Mouse (Mus musculus) kidney, postnatal 25 days (tissue): Measurements from ENCODE around the gene Isy1.

Source experiments
- DNase-seq, 2 experiments: peaks; one replicate each; pipeline ENCODE4 v3.0.0; 2021; ENCODE audit warnings: mixed read lengths in 2 of 2

The Isy1 gene

DNA sequence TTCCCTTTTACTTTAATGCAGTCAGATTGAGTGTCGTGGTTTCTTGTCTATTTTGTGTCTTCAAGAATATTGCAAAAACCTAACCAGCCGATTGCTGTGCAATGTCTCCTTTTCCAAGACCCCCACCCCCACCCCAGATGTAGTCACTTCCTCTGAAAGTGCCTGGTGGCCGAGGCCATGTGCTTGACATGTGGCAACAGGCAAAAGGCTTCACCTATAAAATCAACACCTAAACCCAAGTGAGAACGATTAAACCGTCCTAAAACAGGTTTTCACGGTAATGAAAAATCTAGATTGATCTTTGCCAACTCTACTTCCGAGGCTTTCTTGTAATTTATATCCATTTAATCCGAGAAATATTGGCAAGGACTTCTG is 11.2 kb upstream of the Isy1 start:
- DNase-seq: peak in 1 of 2 experiments; percentile 38

DNA sequence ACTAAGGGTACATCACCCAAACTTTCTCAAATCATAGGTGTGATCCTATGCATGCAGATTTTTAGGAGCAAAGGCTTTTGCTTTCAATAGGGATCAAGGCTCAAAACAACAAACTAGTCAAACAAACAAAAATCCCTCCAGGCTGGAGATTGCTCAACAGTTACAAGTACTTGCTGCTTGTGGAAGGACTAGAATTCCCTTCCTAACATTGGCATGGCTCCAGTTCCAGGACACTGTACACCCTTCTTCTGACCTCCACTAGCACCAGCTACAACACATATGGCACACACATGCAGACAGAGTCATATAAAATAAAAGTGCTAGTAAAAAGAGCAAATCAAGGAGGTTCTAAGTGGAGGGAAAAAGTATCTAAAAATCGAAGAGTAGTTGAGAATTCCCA is 8.2 kb upstream of the Isy1 start:
- peak; percentile 25 to 26 for DNase-seq

DNA sequence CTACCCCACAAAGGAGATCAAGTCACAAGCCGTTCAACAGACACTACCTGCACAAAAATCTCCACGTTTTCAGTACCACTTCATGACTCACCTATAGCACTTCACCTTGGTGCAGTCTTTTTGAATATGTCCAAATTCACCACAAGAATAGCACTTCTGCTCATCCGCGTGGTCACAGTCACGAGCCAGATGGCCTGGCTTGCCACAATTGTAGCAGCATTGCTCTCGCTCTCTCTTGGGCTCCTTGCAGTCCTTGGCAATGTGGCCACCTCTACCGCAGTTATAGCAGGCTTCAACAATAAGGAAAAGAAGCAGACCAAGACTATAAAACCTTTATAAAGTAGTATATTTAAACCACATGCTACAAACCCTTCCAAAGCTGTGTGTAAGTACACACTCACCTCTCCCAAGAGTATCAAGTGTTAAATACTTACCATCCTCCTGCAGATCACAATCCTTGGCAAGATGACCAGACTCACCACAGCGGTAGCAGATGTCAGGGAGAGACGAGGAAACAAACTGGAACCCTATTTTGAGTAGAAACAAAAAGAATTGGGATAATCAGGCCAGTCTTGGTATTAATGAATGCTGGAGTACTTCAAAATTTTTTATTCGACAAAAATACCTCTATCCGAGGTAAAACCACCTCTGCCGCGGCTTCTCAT is 6.6 kb upstream of the Isy1 start:
- DNase-seq: no peak

DNA sequence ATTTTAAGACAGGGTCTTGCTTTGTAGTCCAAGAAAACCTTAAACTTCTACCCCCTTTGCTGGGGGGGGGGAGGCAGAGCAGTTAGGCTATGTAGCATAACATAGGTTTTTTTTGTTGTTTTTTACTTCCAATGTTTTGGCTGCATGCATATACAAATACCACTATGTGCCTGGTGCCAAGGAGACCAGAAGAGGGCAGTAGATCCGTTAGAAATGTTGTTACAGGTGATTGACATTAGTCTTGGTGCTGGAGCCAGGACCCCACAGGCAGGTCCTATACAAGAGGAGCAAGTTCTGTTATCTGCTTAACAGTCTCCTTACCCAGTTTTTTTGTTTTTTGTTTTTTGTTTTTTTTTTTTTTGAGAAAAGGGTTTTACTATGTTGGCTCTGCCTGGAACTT is 3.7 kb upstream of the Isy1 start:
- peak in 1 of 2 experiments; percentile 36 for DNase-seq

DNA sequence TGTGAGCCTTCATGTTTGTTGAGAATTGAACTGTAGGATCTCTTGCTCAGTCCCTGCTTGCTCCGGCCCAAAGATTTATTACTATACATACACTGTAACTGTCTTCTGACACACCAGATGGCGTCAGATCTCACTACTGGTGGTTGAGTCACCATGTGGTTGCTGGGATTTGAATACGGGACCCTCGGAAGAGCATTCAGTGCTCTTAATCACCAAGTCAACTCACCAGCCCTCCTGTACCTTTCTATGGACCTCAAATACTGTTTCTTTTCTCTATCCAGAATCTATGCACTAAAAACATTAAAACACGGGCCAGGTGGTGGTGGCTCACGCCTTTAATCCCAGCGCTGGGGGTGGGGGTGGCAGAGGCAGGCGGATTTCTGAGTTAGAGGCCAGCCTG is 3.0 kb upstream of the Isy1 start:
- no peak for DNase-seq

DNA sequence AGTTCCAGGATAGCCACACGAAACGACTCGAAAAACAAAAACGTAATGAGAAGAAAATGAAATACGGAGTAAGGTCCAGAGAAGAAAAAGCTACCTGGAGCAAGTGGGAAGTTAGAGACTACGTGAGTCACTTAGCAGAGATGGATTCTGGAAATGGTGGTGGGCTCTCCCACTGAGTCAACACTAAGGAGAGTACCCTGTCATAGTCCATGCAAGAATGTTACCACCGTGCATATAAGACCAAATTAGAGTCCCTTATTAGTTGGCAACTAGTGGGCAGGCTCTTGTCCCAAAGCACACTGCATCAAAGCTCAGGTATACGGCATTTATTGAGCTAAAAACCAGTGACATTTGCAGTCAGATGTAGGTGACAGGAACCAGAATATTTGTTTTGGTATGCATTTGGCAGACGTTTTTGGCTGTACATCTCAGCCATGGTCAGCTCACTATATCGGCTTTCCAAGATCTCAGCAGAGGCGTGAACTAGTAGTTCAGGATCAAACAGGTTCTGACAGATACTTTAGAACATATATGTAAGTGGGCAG is 1.3 kb upstream of the Isy1 start:
- DNase-seq: no peak

DNA sequence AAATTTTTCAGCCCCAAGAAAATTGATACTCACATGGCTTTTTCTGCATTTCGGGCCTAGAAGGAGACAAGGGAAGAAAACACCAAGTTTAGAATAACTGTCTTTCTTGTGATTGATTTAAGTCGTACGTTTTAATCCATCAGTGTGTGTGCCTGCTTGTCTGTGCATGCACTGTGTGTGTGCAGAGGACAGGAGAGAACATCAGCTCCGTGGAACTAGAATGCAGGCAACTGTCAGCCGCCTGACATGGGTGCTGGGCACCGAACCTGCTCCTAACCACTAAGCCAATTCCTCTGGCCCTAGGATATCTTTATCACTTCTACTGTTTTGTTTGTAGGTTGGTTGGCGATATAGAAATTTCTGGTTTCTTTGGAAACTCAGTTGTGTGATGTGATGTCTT is 2.9 kb downstream of the Isy1 start, which contains the start of gene Gm45140:
Gm45140 (minus strand) TSS at position 101 of the 400 bp plus-strand sequence.
- DNase-seq: no peak

DNA sequence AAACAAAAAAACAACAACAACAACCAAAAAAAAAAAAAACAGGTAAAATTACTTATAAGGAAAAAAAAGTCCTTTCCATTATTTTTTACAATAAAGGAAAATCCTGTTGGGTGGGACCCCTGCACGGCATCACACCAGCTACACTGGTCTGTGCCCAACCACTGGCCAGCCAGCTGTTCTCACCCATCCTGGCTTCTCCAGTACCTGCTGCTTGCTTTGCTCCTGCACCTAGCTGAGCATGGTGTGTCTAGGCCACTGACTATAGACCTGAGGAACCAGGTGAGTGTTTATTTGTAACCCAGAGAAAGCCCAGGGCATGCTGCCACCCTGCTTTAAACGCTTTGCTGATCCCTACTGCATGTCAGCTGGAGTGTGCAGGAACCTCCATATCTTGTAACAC is 18.2 kb downstream of the Isy1 start:
- no peak for DNase-seq

DNA sequence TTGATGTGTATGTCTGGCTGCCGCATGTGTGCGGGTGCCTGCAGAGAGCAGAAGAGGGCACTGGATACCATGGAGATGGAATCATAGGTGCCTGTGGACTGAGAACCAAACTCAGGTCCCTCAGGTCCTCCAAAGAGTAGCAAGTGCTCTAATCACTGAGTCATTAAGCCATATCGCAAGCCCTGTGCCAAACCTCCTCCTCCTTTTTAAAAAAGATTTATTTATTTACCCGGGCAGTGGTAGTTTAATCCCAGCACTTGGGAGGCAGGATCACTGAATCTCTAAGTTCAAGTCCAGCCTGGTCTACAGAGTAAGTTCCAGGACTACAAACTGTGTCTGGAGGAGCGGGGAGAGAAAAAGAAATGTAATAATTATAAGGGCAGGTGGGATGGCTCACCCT is 24.1 kb downstream of the Isy1 start:
- no peak for DNase-seq

DNA sequence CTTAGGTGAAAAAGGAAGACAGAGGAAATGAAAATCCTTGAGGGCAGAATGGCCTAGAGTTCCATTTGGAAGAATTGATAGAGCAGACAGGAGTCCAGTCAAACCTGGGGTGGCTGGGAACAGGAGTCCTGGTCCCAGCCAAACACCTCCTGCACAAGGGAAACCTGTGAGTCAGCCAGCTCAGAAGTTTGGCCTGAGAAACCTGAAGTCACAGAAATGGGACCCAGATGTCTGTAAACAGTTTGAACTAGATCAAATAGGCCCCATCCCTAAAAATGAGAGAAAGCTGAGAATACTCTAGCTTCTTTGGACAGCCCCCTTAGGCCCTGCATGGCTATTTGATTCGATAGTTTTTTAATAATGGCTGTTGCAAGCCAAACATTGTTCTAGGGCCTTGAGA is 25.9 kb downstream of the Isy1 start:
- DNase-seq: no peak

DNA sequence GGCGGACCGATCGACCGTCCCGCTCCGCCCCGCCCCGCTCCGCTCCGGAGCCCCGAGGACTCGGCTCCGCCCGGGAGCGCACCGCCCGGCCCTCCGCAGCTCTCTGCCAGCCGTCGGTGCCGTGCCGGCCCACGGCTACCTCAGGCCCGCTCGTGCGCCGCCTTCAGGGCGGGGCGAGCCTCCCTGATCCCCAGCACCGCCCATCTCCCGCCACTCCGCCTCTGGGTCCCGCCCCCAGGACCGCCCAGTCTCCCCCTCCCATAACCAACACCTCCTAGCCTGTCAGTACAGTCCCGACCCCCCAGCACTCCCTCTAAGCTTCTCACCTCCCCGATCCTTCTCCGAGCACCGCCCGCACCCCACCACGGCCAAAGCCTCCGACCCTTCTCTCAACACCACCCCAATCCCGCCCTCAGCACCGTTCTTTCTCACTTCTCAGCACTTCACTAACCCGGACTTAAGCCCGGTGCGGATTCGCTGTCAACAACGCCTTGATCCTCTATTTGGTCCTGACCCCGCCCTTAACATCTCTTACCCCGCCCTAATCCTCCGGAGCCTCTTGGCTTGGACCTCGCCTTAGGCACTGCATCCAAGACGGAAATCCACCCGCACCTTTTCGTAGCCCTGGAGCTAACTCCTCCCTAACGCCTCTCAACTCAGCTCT is 26.8 kb downstream of the Isy1 start, which contains the start of gene Rab43:
Rab43 (minus strand) TSS at position 490 of the 664 bp plus-strand sequence.
- peak; percentile 96 to 97 for DNase-seq

DNA sequence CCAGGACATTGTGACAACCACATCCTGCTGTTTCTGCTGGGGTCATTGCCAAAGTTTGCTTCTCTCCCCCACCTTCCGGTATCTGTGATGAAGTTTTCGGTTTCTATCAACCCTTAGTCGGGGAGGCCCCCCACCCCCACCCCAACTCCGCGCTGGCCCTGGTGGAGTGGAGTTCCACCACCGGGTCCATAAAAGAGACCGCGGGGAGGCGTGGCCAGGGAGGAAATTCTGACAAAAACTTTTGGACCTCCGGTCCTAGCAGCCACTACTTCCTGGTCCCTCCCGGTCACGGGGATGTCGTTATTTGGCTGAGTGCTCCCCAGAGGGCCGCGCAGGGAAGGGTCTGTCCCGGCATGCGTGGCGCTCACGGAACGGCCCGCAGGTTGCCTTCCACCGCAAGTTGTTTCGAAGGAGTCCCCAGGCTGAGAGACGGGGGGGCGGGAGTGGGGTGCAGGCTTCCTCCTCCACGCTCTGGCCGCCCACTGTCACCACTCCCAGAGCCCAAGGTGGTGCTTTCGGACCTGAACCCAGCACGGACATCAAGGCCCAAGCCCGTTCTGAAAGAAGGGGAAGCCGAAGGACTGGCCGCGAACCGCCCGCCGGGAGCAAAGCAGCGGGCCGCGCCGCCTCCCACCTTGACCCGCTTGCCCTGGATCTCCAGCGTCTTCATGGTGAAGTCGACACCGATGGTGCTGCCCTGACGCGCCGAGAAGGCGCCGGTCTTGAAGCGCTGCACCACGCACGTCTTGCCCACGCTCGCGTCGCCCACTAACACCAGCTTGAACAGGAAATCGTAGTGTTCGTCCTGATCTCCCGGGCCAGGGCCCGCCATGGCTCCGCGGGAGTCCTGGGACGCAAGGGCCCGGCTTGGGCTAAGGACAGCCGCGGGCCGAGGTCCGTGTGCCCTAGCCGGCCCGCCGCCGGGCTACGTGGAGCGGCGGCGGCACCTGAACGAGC is 27.6 kb downstream of the Isy1 start:
- peak; percentile 84 to 92 for DNase-seq

DNA sequence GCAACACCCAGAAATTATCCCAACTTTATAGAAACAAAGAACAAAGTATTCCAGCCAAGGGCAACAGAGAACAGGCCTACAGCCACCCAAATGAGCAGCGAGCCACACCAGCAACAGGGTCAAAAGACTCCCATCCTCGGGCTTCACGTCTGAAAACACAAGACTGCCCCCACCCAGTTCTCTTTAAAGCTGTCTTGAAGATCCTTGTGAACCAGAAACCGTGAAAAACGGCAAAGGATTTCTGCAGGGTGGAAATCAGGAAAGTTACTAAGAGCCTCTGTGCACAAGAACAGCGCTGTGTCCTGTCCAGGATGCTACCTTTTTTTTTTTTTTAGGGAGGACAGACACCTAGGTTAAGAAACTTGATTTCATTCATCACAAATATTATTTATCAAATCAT is 28.3 kb downstream of the Isy1 start:
- no peak for DNase-seq

DNA sequence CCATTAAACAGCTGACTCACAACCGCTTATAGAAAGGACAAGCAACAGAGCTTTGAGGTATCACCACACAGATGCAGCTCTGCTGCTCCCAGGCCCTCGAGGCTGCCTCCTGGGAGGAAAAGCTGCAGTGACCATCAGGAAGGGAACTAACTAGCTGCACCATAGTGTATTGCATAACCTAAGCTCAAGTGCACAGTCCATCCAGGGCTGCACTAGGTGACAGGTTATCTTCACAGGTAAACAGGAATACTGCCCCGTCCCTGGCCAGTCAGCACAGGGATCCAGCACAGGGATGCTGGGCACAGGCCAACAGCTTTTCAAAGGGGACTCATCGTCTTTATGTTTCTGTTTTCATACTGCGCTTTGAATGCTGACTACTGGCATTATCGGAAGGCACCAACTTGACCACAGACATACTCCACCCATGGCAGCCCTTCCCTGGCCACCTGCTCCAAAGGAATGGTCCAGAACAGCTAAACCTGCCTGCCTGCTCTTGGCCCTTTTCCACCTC is 28.9 kb downstream of the Isy1 start:
- DNase-seq: peak in 1 of 2 experiments; percentile 73

DNA sequence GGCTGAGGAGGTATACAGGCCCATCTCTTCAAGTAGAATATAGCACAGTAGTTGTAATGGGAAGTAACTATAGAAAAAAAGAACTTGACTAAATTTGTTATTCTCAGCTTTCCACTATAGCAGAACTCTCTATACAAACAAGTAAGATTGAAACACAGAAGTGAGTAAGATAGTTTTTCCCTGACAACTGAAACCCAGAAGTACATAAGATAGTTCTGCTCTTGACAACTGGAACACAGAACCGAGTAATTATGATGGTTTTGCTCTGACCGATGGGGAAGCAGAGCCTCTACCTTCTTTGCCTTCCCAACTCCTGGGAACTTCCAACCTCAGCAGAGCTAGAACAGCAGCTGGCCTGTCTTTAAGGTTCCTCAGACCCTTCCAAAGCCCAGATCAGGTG is 29.5 kb downstream of the Isy1 start:
- no peak for DNase-seq

DNA sequence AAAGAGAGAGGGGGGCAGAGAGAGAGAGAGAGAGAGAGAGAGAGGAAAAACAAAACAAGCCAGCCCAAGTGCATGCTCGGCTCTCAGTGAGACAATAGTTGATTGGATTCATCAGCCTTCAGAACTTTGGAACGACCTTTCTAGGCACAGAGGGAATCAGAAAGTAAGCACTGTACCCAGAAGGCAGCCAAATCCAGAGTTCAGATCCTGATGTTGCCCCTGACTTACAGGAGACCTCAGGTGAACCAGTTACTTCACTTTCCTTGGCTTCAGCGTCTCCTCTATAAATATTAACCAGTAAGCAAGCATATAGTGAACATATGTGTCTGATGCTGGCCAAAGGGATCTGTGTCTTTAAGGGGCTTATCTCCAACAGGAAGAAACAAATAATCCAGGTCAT is 30.1 kb downstream of the Isy1 start:
- DNase-seq: peak in 1 of 2 experiments; percentile 50

DNA sequence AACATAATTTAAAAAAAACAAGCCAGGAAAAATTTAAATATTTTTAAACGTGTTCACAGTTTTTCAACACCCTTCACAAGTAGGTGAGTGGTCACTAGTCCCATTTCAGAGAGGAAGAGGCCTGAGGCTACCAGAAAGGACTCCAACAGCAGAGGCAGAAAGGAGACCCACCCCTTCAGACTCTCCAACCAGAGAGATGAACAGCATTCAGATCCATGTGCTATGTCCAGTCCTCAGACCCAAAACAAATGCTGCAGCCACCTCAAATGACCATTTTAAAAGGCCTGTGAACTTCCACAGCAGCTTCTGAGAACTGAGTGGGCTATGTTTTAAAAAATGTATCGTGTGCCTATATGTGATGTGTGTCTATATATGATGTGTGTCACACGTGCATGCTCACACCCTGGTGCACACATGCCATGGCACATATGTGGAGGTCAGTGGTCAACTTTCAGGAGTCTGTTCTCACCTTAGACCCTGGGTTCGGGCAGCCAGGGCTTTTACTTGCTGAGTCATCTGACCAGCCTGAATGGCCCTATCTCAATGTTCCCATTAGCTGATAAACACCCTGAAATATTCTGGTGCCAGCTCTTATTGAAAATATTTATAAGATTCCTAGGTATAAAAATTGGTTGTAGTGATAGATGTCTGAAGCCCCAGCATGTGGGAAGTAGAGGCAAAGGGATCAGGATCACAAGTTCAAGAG is 30.7 kb downstream of the Isy1 start:
- DNase-seq: no peak

DNA sequence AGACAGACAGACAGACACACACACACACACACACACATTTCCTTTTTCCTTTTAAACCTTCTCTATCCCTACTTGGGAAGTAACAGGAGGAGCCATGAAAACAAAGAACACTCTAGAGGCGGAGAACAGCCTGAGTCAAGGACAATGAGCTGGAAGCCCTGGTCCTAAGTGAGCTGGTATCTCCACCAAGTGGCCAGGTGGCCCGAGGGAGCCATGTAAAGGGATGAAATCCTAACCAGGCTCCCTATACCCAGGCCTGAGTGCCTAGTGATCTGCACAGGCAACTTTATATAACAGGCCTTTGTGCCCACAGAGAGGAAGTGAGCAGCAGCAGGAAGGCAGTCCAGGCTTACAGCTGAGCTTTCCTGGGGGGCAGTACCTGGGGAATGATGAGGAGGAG is 31.7 kb downstream of the Isy1 start:
- DNase-seq: no peak

DNA sequence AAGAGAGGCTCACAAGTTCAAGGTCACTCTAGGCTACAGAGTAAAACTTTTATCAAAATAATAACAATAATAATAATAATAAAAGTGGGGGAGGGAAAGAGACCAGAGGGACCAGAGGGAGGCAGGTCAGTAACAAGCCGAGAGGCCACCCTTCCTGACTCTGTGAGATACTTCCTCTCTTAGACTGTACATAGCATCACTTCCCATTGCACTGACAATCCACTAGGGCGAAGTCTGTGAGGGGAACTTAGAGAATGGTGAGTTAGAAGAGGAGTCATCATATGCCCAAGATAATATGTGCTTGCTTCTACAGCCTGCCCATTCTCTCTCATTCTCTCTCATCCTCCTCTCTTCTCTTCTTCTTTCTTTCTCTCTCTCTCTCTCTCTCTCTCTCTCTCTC is 32.6 kb downstream of the Isy1 start:
- no peak for DNase-seq

DNA sequence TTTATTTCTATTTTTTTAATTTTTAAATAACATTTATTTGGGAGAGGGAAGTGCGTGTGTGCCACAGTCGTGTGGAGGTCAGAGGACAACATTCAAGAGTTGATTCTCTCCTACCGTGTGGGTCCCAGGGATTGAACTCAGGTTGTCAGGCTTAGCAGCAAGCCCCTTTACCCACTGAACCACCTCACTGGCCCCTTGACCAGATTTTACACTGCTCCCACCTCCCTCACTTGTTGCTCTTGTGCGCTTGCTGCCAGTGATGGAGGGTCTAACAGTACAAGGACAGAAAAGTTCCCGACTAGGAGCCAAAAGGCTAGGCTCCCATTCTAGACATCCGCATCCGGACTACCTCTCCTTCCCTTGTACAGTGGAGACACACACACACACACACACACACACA is 33.1 kb downstream of the Isy1 start:
- no peak for DNase-seq

DNA sequence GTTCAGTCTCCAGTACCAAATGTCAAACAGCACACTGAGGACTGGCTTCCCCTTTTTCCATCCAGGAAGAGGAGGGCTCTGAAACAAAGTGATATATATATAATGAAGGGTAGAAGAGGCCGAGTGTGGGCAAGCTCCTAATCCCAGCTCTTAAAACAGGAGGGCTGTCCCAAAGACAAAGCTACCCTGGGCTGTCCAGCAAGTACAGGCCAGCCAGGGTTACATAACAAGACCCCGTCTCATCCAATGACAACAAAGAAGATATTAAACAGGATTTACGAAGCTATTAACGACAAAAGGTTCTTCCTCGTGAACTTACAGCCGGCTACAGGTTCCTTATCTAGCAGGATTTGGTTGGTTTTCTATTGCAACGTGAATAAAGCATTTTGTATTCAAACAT is 33.7 kb downstream of the Isy1 start:
- DNase-seq: no peak

DNA sequence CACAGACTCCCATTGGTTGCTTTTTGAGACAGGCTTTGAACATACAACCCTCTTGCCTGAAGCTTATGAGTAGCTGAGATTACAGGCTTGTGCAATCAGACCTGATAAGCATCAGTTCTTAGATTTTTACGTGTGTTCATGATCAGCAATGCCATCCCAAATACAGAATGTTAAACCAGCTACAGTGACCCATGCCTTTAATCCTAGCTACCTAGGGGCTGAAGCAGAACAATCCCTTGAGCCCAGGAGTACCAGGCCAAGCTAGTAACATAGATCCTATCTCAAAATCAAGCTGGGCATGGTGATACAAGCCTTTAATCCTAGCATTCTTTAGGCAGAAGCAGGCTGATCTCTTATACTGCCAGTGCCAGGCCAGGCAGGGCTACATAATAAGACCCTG is 34.6 kb downstream of the Isy1 start:
- DNase-seq: no peak
